Mouse (Mus musculus) layer of hippocampus, adult 2 months (tissue): ENCODE data around the gene Aebp2. TPM values are rescaled to one million over a fixed set of nuclear protein-coding genes. Genes with fewer than 3 reads are reported as not detected.

ENCODE experiments used
- DNase-seq, 2 experiments: peaks; one replicate each; pipeline ENCODE4 v3.0.0; 2022; ENCODE audit warnings: low spot score in 2 of 2
- H3K27ac ChIP-seq: fragments of 200-600 bp; 2 replicates; pipeline ENCODE4 v1.8.1; 2022
- H3K4me3 ChIP-seq: fragments of 200-600 bp; 2 replicates; pipeline ENCODE4 v1.8.1; 2022; ENCODE audit warnings: mild to moderate bottlenecking
- CTCF ChIP-seq: fragments of 200-600 bp; conservative IDR thresholded peaks from 2 replicates; pipeline ENCODE4 v1.8.1; 2022; ENCODE audit warnings: antibody characterized with exemption, mild to moderate bottlenecking, moderate library complexity
- total RNA-seq, 2 experiments: library from RNA; stranded (reverse); gene quantifications; 2 replicates each; pipeline ENCODE4 v1.2.3; 2021

Aebp2 gene
- total RNA-seq, 2 experiments from 2014 or later = 52.3 to 61.4 TPM

DNA sequence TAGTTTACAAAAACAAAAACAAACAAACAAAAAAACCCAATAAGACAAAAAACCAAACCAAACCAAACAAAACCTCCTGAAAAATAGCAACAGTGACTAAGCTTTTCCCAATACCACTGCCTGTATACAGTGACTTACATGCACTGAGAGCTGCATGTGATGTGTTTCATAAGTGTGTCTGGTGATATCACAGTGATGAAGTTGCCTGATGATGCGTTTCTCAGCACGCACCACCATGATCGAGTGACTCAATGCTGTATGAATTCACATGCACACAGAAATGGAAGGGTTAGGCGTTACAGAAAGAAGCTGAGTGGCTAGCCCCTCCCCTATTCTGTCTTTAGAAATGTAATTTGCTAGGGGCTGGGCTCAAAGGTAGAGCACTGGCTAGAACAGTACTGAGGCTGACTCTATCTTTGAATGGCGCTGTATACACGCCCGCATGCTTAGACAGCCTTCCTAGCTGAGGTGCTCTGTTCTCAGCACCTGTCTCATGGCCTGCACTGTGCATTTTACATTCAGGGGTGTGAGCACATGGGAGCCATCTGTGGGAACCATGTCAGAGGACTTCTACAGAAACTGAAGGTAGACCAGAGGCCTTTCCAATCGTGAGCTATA lies 44.9 kb downstream of the Aebp2 start:
- DNase-seq = no peak
- no peak overlapping the region for H3K27ac ChIP-seq
- no peak for TF ChIP-seq CTCF
- H3K4me3 ChIP-seq = no peak overlapping the region

DNA sequence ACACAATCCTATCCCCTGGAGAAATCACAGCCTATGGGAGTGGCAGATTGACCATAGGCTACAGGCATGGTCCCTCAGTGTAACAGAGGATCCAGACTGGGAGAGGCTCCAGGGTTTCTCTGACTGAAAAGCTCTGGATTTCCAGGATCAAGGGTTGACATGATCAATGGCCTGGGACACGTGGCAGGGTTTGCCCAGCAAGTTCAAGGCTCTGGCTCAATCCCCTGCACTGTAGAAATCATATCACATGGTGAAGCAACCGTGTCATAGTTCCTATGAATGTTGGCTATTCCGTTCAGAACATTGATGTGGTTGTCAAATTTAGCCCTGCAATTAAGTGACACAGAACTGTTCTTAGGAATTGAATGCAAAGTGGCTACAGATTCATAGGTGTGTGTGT lies 52.0 kb downstream of the Aebp2 start:
- DNase-seq = no peak
- H3K27ac ChIP-seq = no peak overlapping the region
- no peak overlapping the region for H3K4me3 ChIP-seq
- TF ChIP-seq CTCF = no peak

DNA sequence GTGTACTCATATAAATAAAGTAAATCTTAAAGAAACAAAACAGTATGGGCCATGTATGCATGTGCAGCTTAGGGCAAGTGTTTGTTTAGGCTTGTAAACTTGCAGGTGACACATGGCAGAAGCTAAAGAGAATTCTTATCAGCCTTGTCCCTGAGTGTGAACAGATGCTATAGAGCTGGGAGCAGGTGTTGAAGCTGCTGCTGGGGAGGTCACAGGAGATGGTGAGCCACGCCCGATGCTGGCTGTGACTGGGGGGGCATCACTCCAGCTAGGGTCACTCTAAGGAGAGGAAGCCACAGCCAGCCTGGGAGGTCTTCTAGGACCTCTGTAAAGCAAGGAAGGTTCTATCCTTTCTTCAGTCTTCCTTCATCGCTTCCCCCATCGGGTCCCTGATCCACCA lies 53.6 kb downstream of the Aebp2 start:
- no peak for TF ChIP-seq CTCF
- DNase-seq = no peak
- H3K4me3 ChIP-seq = no peak overlapping the region

DNA sequence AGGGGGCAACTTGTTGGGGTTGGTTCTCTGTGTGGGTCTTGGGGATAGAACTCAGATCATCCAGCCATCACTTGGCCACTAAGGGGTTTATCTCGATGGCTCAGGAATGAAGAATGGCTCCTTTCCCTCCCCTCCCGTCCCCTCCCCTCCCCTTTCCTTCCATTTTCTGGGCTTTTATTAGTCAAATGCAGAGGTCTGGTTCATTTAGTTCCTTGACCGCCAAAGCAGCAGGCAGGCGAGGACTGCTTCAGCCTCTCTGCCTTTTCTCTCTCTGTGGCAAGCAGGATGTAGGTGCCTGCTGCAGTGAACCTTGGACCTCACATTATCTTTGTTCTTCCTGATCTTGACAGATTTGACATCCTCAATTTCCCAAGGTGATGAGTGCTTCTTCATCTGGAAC lies 54.6 kb downstream of the Aebp2 start:
- H3K4me3 ChIP-seq = no peak overlapping the region
- H3K27ac ChIP-seq = no peak overlapping the region
- TF ChIP-seq CTCF = no peak

More for the DNA sequence above, 53.6 kb downstream of the Aebp2 start:
- no peak overlapping the region for H3K27ac ChIP-seq

DNA sequence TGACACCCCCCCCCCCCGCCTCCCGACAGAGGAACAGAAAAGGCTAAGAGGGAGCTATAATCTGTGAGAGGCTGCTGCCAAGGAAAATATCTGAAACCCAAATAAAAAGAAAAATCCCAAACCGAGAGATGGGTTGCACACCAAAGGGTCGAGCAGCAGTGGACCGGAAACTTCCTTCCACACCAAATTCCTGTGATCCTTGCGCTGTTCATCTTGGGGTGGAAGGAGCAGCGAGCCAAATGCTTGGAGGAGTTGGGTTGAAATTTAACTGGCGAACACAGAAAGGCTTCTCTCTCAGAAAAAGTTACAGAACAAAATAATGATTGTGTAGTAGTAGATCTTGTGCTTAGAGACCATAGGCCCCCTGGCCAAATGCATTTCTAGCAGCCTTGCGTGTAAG lies 55.5 kb downstream of the Aebp2 start:
- H3K27ac ChIP-seq = no peak overlapping the region
- H3K4me3 ChIP-seq = no peak overlapping the region
- no peak for TF ChIP-seq CTCF
- no peak for DNase-seq

More for the DNA sequence above, 54.6 kb downstream of the Aebp2 start:
- no peak for DNase-seq

DNA sequence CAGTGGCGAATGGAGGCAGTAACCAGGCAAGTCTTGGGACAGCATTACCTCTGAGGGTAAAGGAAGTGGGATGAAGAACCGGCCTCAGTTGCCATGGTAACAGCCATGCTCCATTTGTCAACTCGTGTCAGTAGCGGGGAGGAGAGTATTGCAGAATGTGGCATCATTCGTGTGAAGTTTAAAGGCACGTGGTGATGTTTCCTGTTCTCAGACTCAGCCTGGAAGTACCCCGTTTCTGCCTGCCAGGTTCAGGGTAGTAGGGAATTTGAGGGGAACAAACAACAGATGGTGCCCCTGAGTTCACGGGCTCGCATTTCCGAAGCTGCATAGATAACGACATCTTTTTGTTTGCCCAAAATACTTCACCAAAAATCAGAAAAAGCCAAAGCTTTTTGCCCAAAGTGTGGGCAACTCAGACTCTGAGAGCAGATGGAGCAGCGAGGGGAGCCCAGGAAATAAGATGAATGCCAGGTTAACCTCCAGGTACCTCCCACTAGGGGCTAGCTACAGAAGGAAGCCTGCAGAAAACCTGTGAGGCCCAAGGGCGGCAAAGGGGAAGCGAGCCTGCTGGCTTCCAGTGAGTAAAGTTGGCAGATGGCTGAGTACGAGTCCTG lies 56.3 kb downstream of the Aebp2 start:
- Histone ChIP-seq H3K4me3 (no peak overlapping the region), H3K27ac (no peak overlapping the region)
- peak; percentile 23 to 34 for DNase-seq
- no peak for TF ChIP-seq CTCF

DNA sequence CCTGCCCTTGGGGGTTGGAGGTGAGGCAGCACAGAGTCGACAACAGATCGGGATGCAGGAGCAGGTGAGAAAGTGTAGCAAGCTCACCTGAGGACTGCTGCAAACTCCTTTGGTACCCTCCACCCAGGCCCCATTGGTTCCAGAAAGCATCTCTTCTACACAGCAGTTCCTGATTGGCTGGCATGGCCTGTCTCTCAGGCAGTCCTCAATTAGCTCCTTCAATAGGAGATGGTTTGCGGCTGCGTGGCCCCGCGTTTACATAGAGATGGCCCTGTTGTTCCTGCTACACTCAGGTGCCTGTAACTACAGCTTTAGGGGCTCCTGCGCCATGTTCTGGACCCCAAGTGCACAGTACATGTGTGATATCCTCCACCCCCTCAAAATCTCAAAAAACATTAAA lies 58.2 kb downstream of the Aebp2 start:
- Histone ChIP-seq H3K27ac (no peak overlapping the region), H3K4me3 (no peak overlapping the region)
- no peak for TF ChIP-seq CTCF
- DNase-seq = no peak

DNA sequence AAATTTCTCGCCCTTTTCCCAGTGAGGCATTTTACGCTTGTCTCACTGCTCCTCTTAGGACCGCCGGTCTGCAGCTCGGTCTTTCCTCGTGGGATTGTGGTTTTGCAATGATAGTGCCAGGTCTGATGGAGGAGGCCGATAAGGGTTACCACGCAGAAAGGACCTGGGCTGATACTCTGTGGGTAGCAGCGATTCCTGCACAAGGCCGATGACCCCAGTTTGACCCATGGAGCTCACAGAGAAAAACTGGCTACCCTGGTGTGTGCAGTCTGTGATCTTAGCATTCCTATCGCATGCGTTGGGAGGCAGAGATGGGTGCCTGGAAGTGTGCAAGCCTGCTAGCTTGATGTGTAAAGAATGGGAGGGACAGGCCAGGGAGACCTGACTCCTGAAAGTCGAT lies 60.4 kb downstream of the Aebp2 start:
- no peak for DNase-seq
- Histone ChIP-seq H3K4me3 (no peak overlapping the region), H3K27ac (no peak overlapping the region)
- TF ChIP-seq CTCF = no peak

DNA sequence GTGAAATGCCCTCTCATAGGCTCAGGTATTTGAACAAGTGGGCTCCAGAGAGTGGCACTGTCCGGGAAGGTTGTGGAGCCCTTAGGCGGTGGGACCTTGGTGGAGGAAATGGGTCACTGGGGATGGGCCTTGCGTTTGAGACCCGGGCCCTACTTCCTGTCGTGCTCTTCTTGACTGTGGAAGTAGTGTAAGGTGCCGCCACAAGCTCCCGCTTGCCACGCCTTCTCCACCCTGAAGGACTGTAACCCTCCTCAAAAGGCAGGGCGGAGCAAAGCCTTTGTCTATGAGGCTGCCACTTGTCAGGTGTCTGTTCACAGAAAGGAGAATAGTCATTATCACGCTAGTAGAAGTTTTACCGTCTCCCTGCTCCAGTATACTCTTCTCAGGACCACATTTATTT lies 61.9 kb downstream of the Aebp2 start:
- no peak for TF ChIP-seq CTCF
- no peak for DNase-seq
- Histone ChIP-seq H3K4me3 (no peak overlapping the region), H3K27ac (no peak overlapping the region)

DNA sequence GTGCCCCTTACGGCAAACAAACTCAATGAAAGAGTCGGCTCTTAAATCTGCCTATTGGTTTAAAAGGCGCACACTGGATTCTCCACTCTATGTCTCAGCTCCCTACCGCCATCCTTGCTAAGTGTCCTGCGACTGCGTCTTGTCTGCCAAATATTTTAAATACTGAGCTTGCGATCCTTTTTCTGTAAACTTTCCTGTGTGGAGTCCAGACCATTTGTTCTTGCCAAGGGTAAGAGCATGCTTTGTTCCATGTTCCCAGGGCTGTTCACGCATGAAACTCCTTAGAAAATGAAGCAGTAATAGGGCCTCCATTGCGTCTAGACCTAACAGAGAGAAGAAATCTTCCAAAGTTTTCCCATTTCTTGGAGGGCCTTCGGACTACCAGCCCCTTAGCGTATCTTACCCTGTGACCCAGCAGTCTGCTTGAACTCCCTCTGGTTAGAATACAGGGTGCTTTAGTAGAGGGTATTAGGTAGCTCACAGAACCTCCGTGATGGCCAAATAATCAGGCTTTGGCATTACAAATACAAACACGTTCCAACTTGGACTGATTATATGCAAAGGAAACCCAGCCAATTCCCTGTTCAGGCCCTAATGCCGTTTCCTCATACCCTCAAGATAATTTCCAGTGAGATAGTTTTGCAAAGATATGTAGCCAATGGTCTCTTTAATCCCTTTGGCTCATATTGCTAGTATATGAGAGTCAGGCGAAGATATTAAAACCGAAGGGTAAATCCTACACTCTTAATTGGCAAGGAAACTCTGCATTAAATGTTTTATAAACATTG lies 67.3 kb downstream of the Aebp2 start:
- Histone ChIP-seq H3K27ac (no peak overlapping the region), H3K4me3 (no peak overlapping the region)
- DNase-seq = no peak
- no peak for TF ChIP-seq CTCF

DNA sequence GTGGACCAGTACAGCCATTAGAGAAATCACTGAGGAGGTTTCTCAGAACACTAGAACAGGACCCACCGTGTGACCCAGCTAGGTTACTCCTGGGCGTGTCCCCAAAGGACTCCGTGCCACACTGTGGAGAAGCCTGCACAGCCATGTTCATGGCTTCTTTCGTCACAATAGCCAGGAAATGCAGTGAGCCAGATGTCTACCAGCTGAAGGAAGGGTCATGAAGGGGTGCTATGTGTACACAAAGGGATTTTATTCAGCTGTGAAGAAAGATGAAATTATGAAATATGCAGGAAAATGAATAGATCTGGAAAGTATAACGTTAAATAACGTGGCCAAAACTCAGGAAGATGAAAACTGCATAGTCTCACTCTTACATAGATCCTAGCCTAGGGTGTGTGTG lies 69.7 kb downstream of the Aebp2 start:
- no peak overlapping the region for H3K27ac ChIP-seq
- DNase-seq = no peak
- no peak overlapping the region for H3K4me3 ChIP-seq
- no peak for TF ChIP-seq CTCF

DNA sequence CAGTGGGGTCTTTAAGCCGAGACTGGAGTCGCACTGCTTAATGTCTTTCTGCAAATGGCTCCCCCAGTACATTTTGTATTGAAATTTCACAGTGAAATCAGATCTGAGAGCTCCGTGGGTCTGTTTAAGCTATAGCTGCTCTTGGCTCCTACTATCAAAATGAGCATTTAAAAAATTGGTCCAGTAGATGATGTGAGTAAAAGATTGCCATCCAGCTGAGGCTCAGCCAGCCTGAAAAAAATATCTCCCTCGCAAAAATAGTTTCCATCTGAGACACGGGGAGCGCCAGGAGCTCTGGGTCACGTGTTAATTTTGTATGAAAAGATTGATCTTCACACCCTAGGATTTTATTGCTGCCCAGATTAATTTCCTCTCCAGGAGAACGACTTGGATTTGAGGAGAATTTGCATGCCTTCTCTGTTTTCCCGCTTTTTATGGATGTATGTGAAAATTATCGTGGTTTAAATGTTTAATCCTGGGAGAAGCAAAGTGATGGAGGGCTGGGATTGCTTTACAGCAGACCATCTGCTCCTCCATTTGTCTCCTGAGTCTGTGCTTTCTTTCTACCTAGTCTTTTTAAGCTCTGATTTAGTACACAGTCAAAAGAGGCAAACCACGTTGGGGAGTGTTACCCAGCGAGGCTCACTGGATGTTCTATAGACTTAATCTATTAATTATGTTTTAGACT lies 73.9 kb downstream of the Aebp2 start:
- no peak for TF ChIP-seq CTCF
- DNase-seq = no peak
- 0 out of 2 replicates have a peak overlapping the region, but pooled peaks have one; percentile 46 for H3K27ac ChIP-seq
- H3K4me3 ChIP-seq = no peak overlapping the region; the same call in 1 of the 2 replicates

DNA sequence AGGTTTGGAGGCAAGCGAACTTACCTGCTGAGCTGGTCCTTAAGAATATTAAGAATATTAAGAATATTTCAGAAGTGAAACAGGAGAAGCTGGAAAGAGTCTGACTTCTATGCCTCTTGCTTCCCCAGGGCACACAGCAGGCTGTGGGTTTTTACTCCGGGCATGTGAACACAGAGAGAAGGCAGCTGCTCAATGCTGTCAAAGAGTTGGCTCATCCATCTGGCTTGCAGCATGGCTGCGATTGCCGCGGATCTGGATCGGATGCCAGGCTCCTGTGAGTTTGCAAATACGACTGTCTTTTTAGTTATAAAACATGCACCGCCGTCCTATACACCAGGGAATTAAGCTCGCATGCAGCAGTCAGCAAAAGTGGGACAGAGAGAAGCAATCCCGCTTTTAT lies 75.5 kb downstream of the Aebp2 start:
- Histone ChIP-seq H3K27ac (no peak overlapping the region), H3K4me3 (no peak overlapping the region)
- TF ChIP-seq CTCF = no peak
- peak; percentile 80 to 88 for DNase-seq

DNA sequence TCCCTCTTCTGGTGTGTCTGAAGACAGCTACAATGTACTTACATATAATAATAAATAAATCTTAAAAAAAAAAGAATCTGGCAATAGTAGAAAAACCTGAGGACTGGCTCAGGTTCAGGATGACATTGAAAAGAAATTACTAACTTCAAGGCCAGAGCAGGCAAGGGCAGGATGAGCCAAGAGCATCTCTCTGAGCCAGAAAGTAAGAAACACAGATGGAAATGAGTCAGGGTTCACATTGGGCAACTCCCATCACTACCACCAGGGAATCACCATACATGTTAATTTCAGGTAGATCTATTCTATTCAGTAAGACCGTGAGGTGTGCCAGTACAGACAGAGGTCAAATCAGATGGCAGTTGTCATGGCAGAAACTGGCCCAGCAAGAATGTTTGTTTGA lies 76.1 kb downstream of the Aebp2 start:
- Histone ChIP-seq H3K4me3 (no peak overlapping the region), H3K27ac (no peak overlapping the region)
- DNase-seq = no peak
- TF ChIP-seq CTCF = no peak
